Comparison of ENCODE assay signal across 20 mouse cellular contexts in the genomic region with DNA sequence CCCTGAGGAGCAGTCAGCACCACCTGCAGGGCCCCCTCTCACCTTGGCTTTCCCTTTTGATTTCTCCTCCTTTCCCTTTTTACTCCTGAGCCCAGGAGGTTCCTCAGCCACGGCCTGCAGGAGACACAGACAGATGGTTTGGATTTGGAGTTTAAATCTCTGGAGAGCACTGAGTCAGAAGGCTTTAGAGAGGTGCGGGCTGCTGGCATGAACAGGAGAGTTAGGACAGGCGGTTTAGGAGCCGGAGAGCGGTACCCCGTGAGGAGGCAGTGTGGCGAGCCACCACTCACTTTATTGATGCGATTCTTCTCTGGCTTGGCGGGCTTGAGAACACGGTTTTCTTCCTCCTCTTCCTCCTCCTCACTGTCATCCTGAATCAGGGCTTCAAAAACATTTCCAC. TPM values are rescaled to one million over a fixed set of nuclear protein-coding genes. Genes with fewer than 3 reads are reported as not detected.
DNase-seq lines count a peak whose midpoint lies in the region; TF ChIP-seq lines count a peak whose summit lies in the region.
"Had no signal": no experiment of that assay in that cellular context is flagged by ENCODE, and none has a peak within 500 bp of the region (broad histone marks: within the 10 kb centered on the region; RNA-seq: fewer than 3 reads in every experiment).

No protein-coding gene starts in this region.

- TF ChIP-seq CTCF in heart, adult 2 months (IDR thresholded peaks at IDR 0.05): no peak

- no peaks in the 10 kb centered on the region for H3K9me3 ChIP-seq in heart, embryonic 10.5 days
- H3K9me3 ChIP-seq: embryonic facial prominence, embryonic 10.5 days; embryonic facial prominence, embryonic 13.5 days; forebrain, embryonic 12.5 days; hindbrain, embryonic 12.5 days; hindbrain, embryonic 15.5 days had no signal

- intact Hi-C loops in heart, adult 2 months (cut with DNase I): no loop called here

- H3K79me2 ChIP-seq in heart, adult 2 months (replicated peaks; ENCODE audit: control insufficient read depth, insufficient read depth, low read length): no peaks in the 10 kb centered on the region; the same call in 1 of the 2 replicates

- no peak for TF ChIP-seq EP300 in heart, adult 2 months (IDR thresholded peaks at IDR 0.05; ENCODE audit: insufficient read depth, low read depth, low read length)

- 92% methylated on average over 10 of the region's 10 CpGs for WGBS in heart, embryonic 10.5 days
- whole genome bisulfite sequencing in heart, adult 2 months: 86% methylated on average over 10 of the region's 10 CpGs

- TF ChIP-seq POLR2A in heart, adult 2 months (IDR thresholded peaks at IDR 0.05; ENCODE audit: insufficient read depth, low read depth, low read length): no peak

- peaks cover 2% of the 10 kb centered on the region for H3K4me1 ChIP-seq in heart, embryonic 10.5 days
- H3K4me1 ChIP-seq in heart, adult 2 months (ENCODE audit: control insufficient read depth, insufficient read depth, low read length): no peaks in the 10 kb centered on the region; the same call in 1 of the 2 replicates

- peak; percentile 10 to 21 for DNase-seq in cerebellum, postnatal 14 days
- no peak for DNase-seq in cerebellum, postnatal 10 days
- peak; percentile 58 for DNase-seq in heart, embryonic 10.5 days (ENCODE audit: low spot score)
- DNase-seq in heart, adult 2 months: no peak
- DNase-seq in NIH3T3 (ENCODE audit: low read depth): peak; percentile 75
- no peak for DNase-seq in B cell, adult 2 months
- DNase-seq: adrenal gland, adult 8-10 months; adrenal gland, postnatal 25 days; cerebellum, adult 9-11 months; embryo, embryonic 11 days; gastrocnemius, postnatal 10 days; gastrocnemius, postnatal 36 days; kidney, adult 2 months had no signal

- H3K27me3 ChIP-seq in heart, embryonic 10.5 days (ENCODE audit: insufficient read depth, poor library complexity, severe bottlenecking): no peaks in the 10 kb centered on the region
- H3K27me3 ChIP-seq in heart, adult 2 months (ENCODE audit: control insufficient read depth, insufficient read depth, low read length): no peaks in the 10 kb centered on the region
- H3K27me3 ChIP-seq: CH12.LX; embryonic facial prominence, embryonic 13.5 days; forebrain, embryonic 12.5 days; hindbrain, embryonic 12.5 days; hindbrain, embryonic 15.5 days had no signal

- no peak overlapping the region for H3K4me3 ChIP-seq in heart, embryonic 10.5 days
- no peak overlapping the region for H3K4me3 ChIP-seq in heart, adult 2 months
- H3K4me3 ChIP-seq: embryonic facial prominence, embryonic 10.5 days; embryonic facial prominence, embryonic 13.5 days; erythroblast, embryonic 14.5 days; forebrain, embryonic 12.5 days; hindbrain, embryonic 12.5 days; hindbrain, embryonic 15.5 days had no signal

- peaks cover 80% of the 10 kb centered on the region for H3K36me3 ChIP-seq in heart, embryonic 10.5 days
- no peaks in the 10 kb centered on the region for H3K36me3 ChIP-seq in heart, adult 2 months (ENCODE audit: control insufficient read depth, insufficient read depth, low read length)

- H3K27ac ChIP-seq in heart, embryonic 10.5 days: no peak overlapping the region
- H3K27ac ChIP-seq in heart, adult 2 months: no peak overlapping the region
- H3K27ac ChIP-seq: embryonic facial prominence, embryonic 10.5 days; embryonic facial prominence, embryonic 13.5 days; forebrain, embryonic 12.5 days; hindbrain, embryonic 12.5 days; hindbrain, embryonic 15.5 days had no signal

- H3K9ac ChIP-seq in heart, adult 2 months (ENCODE audit: low read depth, low read length): no peak overlapping the region
- H3K9ac ChIP-seq: embryonic facial prominence, embryonic 13.5 days; forebrain, embryonic 12.5 days; hindbrain, embryonic 12.5 days; hindbrain, embryonic 15.5 days had no signal

RNA-seq across cellular contexts. Expression of a gene that starts 6.3 kb away (rescaled TPM):
- polyA plus RNA-seq in heart, embryonic 10.5 days (2016; fragmentation: Nextera tagmentation; extraction: Ambion mirVana): 81.6 and 81.8 TPM in 2 replicates
- total RNA-seq in heart, adult 2 months (2021): 10 to 100 TPM; 63.0 to 75.2 TPM
- polyA plus RNA-seq in heart, adult 2 months (2012; rRNA removed): 54.5 and 59.6 TPM in 2 replicates

RNA-seq across cellular contexts. Expression of a gene that starts 16.4 kb away (rescaled TPM):
- polyA plus RNA-seq in heart, embryonic 10.5 days (2016; fragmentation: Nextera tagmentation; extraction: Ambion mirVana): 47.2 and 49.8 TPM in 2 replicates
- total RNA-seq in heart, adult 2 months (2021): 10 to 100 TPM; 27.4 to 35.6 TPM
- polyA plus RNA-seq in heart, adult 2 months (2012; rRNA removed): 17.0 and 18.2 TPM in 2 replicates

RNA-seq across cellular contexts. Expression of a gene that starts 16.8 kb away (rescaled TPM):
- 21.9 and 30.5 TPM in 2 replicates for polyA plus RNA-seq in heart, embryonic 10.5 days (2016; fragmentation: Nextera tagmentation; extraction: Ambion mirVana)
- 1 to 10 TPM; 3.9 to 4.3 TPM for total RNA-seq in heart, adult 2 months (2021)
- 6.8 and 7.6 TPM in 2 replicates for polyA plus RNA-seq in heart, adult 2 months (2012; rRNA removed)

RNA-seq across cellular contexts. Expression of a gene that starts 47.0 kb away (rescaled TPM):
- 37.6 and 45.2 TPM in 2 replicates for polyA plus RNA-seq in heart, embryonic 10.5 days (2016; fragmentation: Nextera tagmentation; extraction: Ambion mirVana)
- 10 to 100 TPM; 26.4 to 40.9 TPM for total RNA-seq in heart, adult 2 months (2021)
- polyA plus RNA-seq in heart, adult 2 months (2012; rRNA removed): 18.1 and 18.7 TPM in 2 replicates

RNA-seq across cellular contexts. Expression of a gene that starts 47.1 kb away (rescaled TPM):
- polyA plus RNA-seq in heart, embryonic 10.5 days (2016; fragmentation: Nextera tagmentation; extraction: Ambion mirVana): 99.5 and 111 TPM in 2 replicates
- 10 to 100 TPM; 50.9 to 56.2 TPM for total RNA-seq in heart, adult 2 months (2021)
- polyA plus RNA-seq in heart, adult 2 months (2012; rRNA removed): 76.0 and 99.7 TPM in 2 replicates

Comparison
In these comparisons a context has a peak if more than half of its experiments do, and no peak if none do; other contexts are left out.
1. DNase-seq: peak in cerebellum, postnatal 14 days (2 of 2), heart, embryonic 10.5 days (single experiment) and NIH3T3 (single experiment); none in cerebellum, postnatal 10 days (0 of 2), heart, adult 2 months (0 of 2) and B cell, adult 2 months (0 of 2).